Mouse (Mus musculus) megakaryocyte-erythroid progenitor cell, adult 5-6 weeks (primary cell): ENCODE measurements around the gene Ick. TPM values are rescaled to one million over a fixed set of nuclear protein-coding genes. Genes with fewer than 3 reads are reported as not detected.
A peak's percentile ranks its signal among the peaks of the same experiment; 100 is the strongest.
"Not testable (repeated sequence)": the region's sequence is repeated elsewhere in the genome, so short reads cannot be mapped to it uniquely, and the experiment has no call there.

Experiments used
- ATAC-seq: replicated peaks from 2 replicates; pipeline ENCODE4 v1.8.0; 2016; ENCODE audit warnings: mild to moderate bottlenecking, inconsistent platforms; ENCODE audit not compliant: severe bottlenecking, poor library complexity, low FRiP score, low TSS enrichment
- total RNA-seq, 2 experiments: library from RNA; stranded (forward) in 1 of 2; stranded (reverse) in 1 of 2; fragments of 200-1000, 215-1000 nt in 1 of 2; fragments of >200 nt in 1 of 2; fragmentation: Nextera tagmentation in 1 of 2; gene quantifications; 2 replicates each; pipeline ENCODE4 v1.2.3; 2014 to 2017

The Ick gene
- total RNA-seq, 2 experiments from 2014 or later, result 17.1 to 18.1 TPM

DNA sequence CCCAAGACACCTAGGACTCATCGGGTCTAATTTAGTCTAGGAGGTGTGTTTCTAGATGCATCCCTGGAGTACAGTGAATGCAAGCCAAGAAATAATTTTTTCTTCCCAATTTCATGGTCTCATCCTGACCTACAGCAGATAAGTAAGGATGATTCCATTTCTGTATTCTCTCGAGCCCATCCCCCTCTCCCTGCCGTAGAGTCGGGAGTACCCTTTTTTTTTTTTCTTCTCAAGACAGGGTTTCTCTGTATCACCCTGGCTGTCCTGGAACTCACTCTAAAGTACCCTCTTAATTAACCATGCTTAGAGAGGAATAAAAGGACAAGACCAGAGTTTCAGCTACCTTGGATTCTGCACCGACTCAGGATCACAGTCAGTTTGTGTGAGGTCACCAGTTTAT, 69.2 kb downstream of the Ick start:
- no peak for ATAC-seq

- ATAC-seq, result no peak
Measured at GRCm38 (mm10) chr9:78179071-78179470, 70.1 kb downstream of the Ick start.

DNA sequence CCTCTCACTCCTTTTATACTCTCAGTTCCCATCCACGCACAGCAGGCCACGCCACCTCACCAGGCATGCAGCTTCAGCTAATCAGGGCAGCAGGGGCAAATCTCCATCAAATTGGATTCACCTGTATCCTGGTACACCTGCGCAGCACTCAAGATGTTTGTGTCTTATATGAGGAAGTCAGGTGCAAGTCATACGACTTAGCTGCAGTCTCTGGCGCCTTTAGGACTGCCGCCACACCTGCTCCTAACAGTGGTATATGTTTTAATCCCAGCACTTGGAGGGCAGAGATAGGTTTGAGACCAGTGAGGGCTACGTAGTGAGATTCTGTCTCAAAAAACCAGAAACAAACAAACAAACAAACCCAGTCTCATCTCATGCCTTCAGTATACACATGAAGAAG, 73.5 kb downstream of the Ick start, which contains the start of gene Gsta4:
Gene Gsta4 (plus strand): TSS at position 301 of the 400 bp plus-strand sequence.
- ATAC-seq, result not testable (repeated sequence)

GRCm38 (mm10) chr9:78185686-78186085, 76.7 kb downstream of the Ick start:
- ATAC-seq, result no peak

- peak; percentile 62 for ATAC-seq
Measured at GRCm38 (mm10) chr9:78188910-78189309, 79.9 kb downstream of the Ick start.

- no peak for ATAC-seq
Measured at GRCm38 (mm10) chr9:78190651-78191634, 82.0 kb downstream of the Ick start.

DNA sequence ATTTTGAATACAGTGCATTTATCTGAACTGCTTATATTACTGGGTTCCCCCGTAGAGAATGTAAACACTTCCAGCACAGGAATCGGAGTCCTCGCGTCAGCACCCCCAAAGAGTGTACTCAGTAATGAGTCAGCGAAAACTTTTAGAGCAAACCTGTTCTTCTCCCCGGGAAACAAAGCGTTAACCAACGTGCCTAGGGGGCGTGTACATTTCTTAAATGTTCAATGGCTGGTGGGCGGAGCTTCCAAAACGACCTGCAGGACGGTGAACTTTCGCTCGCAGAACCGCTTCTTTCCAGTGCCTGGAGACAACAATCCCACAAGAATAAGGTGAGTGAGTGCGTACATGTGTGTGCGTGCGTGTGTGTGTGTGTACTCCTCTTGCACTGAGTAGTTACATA, 82.7 kb downstream of the Ick start:
- peak; percentile 74 for ATAC-seq

DNA sequence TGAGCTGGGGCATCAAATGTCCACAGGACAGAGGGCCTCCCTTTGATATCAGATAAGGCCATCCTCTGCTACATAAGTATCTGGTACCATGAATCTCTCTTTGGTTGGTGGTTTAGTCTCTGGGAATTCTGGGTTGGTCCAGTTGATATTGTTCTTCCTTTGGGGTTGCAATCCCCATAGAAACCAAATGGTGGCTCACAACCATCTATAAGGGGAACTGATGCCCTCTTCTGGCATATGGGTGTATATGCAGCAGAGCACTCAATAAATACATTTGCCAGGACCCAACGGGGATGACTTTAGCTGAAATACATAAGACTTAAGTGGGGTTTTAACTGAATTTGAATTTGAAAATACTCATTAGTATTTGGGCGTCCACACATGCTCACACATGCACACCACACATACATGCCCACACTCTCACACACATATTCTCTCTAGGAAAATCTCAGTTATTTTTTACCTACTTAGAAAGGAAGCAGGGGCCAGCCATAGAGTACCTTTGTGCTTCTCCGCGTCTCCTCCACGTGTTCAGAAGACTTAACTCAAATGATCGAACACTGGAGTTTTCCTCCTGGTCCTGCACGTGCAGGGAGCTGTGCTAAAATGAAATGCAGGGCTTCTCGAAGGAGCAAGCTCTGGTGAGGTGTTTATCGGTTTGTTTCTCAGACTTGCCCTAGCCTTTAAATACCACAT, 85.1 kb downstream of the Ick start:
- peak; percentile 64 for ATAC-seq

GRCm38 (mm10) chr9:78195034-78195433, 86.0 kb downstream of the Ick start:
- ATAC-seq, result no peak

DNA sequence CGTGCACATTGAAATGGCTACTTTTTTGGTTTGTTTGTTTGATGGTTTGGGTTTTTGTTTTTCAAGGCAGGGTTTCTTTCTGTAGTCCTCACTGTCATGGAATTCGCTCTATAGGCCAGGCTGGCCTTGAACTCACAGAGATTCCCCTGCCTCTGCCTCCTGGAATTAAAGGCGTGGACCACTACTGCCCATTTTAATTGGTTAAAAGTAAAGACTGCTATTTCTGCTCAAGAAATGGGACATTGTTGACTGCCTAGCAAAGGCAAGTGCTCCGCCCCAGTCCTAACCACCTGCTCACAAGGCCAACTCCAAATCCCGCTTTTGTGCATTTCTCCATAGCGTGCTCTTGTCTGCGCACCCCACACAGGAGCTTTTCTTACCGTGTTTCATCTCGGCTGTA, 88.8 kb downstream of the Ick start:
- no peak for ATAC-seq

DNA sequence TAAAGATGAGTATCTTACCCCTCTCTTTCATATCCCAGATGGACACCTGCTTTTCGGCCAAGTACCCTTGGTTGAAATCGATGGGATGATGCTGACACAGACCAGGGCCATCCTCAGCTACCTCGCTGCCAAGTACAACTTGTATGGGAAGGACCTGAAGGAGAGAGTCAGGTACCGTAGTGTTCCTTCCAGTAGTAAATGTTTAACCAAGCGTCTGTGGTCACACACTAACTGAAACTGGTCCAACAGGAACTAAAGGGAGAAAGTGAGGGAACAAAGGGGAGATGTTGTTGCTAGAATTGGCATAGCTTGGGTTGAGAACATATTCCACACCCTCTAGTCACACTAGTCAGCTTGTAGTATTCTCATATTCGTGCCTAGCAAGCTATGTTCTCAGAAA, 95.2 kb downstream of the Ick start:
- ATAC-seq, result no peak

DNA sequence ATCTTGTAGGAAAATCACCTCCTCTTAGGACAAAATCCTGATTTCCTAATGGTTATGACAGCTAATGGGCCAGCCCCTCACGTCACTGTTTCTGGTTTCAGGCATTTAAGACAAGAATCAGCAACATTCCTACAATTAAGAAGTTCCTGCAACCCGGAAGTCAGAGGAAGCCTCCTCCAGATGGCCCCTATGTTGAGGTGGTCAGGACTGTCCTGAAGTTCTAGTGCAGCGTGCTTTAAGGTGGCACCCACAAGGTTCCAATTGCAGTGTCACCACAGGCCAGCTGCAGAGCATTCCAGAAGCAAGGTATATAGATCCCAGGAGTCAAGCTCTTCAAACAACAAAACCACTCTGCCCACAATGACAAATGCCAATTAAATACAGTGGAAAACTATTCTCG, 100.0 kb downstream of the Ick start:
- no peak for ATAC-seq

GRCm38 (mm10) chr9:78210079-78210478, 101.1 kb downstream of the Ick start:
- ATAC-seq, result no peak

DNA sequence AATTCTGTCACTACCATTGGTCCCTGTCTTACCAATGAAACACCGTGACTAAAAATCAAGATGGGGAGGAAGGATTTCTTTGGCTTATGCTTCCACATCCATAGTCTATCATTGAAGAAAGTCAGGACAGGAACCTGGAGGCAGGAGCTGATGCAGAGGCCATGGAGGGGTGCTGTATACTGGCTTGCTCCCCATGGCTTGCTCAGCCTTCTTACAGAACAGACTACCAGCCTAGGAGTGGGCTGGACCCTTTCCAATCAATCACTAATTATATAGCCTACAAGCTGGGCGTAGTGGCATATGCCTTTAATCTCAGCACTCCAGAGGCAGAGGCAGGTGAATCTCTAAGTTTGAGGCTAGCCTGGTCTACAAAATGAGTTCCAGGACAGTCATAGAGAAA, 101.8 kb downstream of the Ick start:
- ATAC-seq, result no peak

- no peak for ATAC-seq
Measured at GRCm38 (mm10) chr9:78211521-78211920, 102.5 kb downstream of the Ick start.

- peak; percentile 41 for ATAC-seq
Measured at GRCm38 (mm10) chr9:78212341-78213049, 103.5 kb downstream of the Ick start.

DNA sequence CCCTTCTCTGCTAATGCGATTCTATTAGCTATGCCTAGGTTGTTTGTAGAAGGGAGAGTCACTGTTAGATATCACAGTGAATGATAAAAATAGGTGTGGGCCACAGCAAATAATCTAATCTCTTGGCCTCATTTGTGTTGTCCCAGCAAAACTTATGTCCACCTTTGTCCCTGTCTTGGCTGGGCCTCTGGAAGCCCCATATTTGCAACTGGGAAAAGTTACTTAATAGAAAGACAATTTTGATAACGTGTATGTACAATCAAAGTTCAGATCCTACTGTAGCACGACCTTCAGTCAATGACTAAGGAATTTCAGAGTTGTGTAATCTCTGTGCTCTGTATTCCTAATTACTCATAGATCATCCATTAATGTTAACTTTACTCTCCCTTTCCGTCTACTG, 108.1 kb downstream of the Ick start:
- ATAC-seq, result no peak
